8 mouse cellular contexts compared by ENCODE assay signal in genomic region chr12:100185897-100186296, GRCm38 (mm10). TPM values are rescaled to one million over a fixed set of nuclear protein-coding genes. Genes with fewer than 3 reads are reported as not detected.
A peak's percentile ranks its signal among the peaks of the same experiment; 100 is the strongest.
DNase-seq lines count a peak whose midpoint lies in the region; ATAC-seq and TF ChIP-seq lines count a peak whose summit lies in the region.

No protein-coding gene starts in this region.

- 71% methylated on average over 7 of the region's 7 CpGs for WGBS in heart, embryonic 14.5 days
- WGBS in heart, embryonic 11.5 days (ENCODE audit: insufficient replicate concordance) = 74% methylated on average over 7 of the region's 7 CpGs
- 40% methylated on average over 7 of the region's 7 CpGs for WGBS in intestine, postnatal 0 days
- 65% methylated on average over 7 of the region's 7 CpGs for WGBS in midbrain, embryonic 12.5 days

- ATAC-seq in heart, embryonic 14.5 days (ENCODE audit: insufficient number of reproducible peaks, insufficient read depth, low FRiP score, low read depth) = no peak
- ATAC-seq in heart, embryonic 11.5 days (replicated peaks; ENCODE audit: insufficient number of reproducible peaks, low FRiP score, low TSS enrichment) = no peak
- no peak for ATAC-seq in intestine, postnatal 0 days
- ATAC-seq in midbrain, embryonic 12.5 days (ENCODE audit: low FRiP score, low read depth) = no peak

- peak overlapping the region; percentile 91; the same call in 1 of the 2 replicates for H3K4me2 ChIP-seq in heart, embryonic 14.5 days (ENCODE audit: low read length)
- no peak overlapping the region for H3K4me2 ChIP-seq in heart, embryonic 11.5 days
- H3K4me2 ChIP-seq in intestine, postnatal 0 days (replicated peaks; ENCODE audit: low read depth) = peak overlapping the region; percentile 61
- 0 out of 2 replicates have a peak overlapping the region, but pooled peaks have one; percentile 15 for H3K4me2 ChIP-seq in midbrain, embryonic 12.5 days (replicated peaks)

- no peak overlapping the region for H3K4me3 ChIP-seq in heart, embryonic 14.5 days (ENCODE audit: control insufficient read depth in 1 of 2, insufficient read depth in 1 of 2, low read depth in 1 of 2, low read length in 2 of 2)
- no peak overlapping the region for H3K4me3 ChIP-seq in heart, embryonic 11.5 days (ENCODE audit: low read depth, low read length)
- peak overlapping the region; percentile 57; the same call in 1 of the 2 replicates for H3K4me3 ChIP-seq in intestine, postnatal 0 days (ENCODE audit: low read depth, low read length)
- no peak overlapping the region for H3K4me3 ChIP-seq in midbrain, embryonic 12.5 days

- peak; percentile 46 for DNase-seq in MEL-GATA-1-ER (ENCODE audit: extremely low read depth, low read depth)
- DNase-seq in urinary bladder, adult 18-20 months (ENCODE audit: low spot score in 2 of 2) = no peak
- DNase-seq in Muller cell, postnatal 12 days (ENCODE audit: inconsistent ontology term) = no peak
- DNase-seq in ovary, postnatal 10 days (ENCODE audit: low spot score) = no peak

- no peak overlapping the region for H3K27ac ChIP-seq in heart, embryonic 14.5 days (replicated peaks in 1 of 2; ENCODE audit: control insufficient read depth in 1 of 2, insufficient read depth in 1 of 2, low read depth in 2 of 2, low read length in 2 of 2)
- no peak overlapping the region for H3K27ac ChIP-seq in heart, embryonic 11.5 days (ENCODE audit: low read depth, low read length)
- peak overlapping the region; percentile 46; the same call in 1 of the 2 replicates for H3K27ac ChIP-seq in intestine, postnatal 0 days (ENCODE audit: low read depth, low read length)
- 0 out of 2 replicates have a peak overlapping the region, but pooled peaks have one; percentile 26 for H3K27ac ChIP-seq in midbrain, embryonic 12.5 days (replicated peaks)

- 0 out of 2 replicates have a peak, but pooled peaks cover 3% of the 10 kb centered on the region for H3K9me3 ChIP-seq in heart, embryonic 14.5 days (ENCODE audit: control insufficient read depth, low read length)
- no peaks in the 10 kb centered on the region for H3K9me3 ChIP-seq in heart, embryonic 11.5 days (replicated peaks; ENCODE audit: control insufficient read depth, low read length)
- no peaks in the 10 kb centered on the region; the same call in 1 of the 2 replicates for H3K9me3 ChIP-seq in intestine, postnatal 0 days (ENCODE audit: control insufficient read depth)
- H3K9me3 ChIP-seq in midbrain, embryonic 12.5 days = peaks cover 6% of the 10 kb centered on the region; the same call in 1 of the 2 replicates

- no peaks in the 10 kb centered on the region for H3K27me3 ChIP-seq in heart, embryonic 14.5 days (ENCODE audit: control insufficient read depth, insufficient read depth, low read length)
- no peaks in the 10 kb centered on the region for H3K27me3 ChIP-seq in heart, embryonic 11.5 days (ENCODE audit: control insufficient read depth, insufficient read depth, low read length)
- H3K27me3 ChIP-seq in intestine, postnatal 0 days (replicated peaks; ENCODE audit: control insufficient read depth, insufficient read depth, low read length) = no peaks in the 10 kb centered on the region
- no peaks in the 10 kb centered on the region for H3K27me3 ChIP-seq in midbrain, embryonic 12.5 days

- no peak for TF ChIP-seq CTCF in intestine, postnatal 0 days (IDR thresholded peaks at IDR 0.05; ENCODE audit: low read depth)

- H3K4me1 ChIP-seq in heart, embryonic 14.5 days (ENCODE audit: control insufficient read depth in 2 of 2, insufficient read depth in 2 of 2, low read length in 2 of 2) = peaks cover 4 to 7% of the 10 kb centered on the region in 2 experiments; a peak in 3 of 4 replicates
- peaks cover 3% of the 10 kb centered on the region; the same call in 1 of the 2 replicates for H3K4me1 ChIP-seq in heart, embryonic 11.5 days (ENCODE audit: control insufficient read depth, insufficient read depth, low read length)
- H3K4me1 ChIP-seq in intestine, postnatal 0 days (replicated peaks; ENCODE audit: control insufficient read depth, insufficient read depth, low read length) = no peaks in the 10 kb centered on the region; the same call in 1 of the 2 replicates
- peaks cover 19% of the 10 kb centered on the region for H3K4me1 ChIP-seq in midbrain, embryonic 12.5 days

- no peaks in the 10 kb centered on the region for H3K36me3 ChIP-seq in heart, embryonic 14.5 days (ENCODE audit: control insufficient read depth, insufficient read depth, low read length)
- no peaks in the 10 kb centered on the region for H3K36me3 ChIP-seq in heart, embryonic 11.5 days (ENCODE audit: control insufficient read depth, insufficient read depth, low read length)
- no peaks in the 10 kb centered on the region for H3K36me3 ChIP-seq in intestine, postnatal 0 days (ENCODE audit: control insufficient read depth, insufficient read depth)
- no peaks in the 10 kb centered on the region for H3K36me3 ChIP-seq in midbrain, embryonic 12.5 days

- no peak overlapping the region for H3K9ac ChIP-seq in heart, embryonic 14.5 days (ENCODE audit: low read length)
- no peak overlapping the region for H3K9ac ChIP-seq in heart, embryonic 11.5 days (ENCODE audit: low read depth, low read length)
- no peak overlapping the region for H3K9ac ChIP-seq in intestine, postnatal 0 days (ENCODE audit: low read depth, low read length)
- H3K9ac ChIP-seq in midbrain, embryonic 12.5 days (replicated peaks) = no peak overlapping the region

RNA-seq across cellular contexts. Expression of gene Calm1, which starts 13.3 kb away (rescaled TPM):
- polyA plus RNA-seq in heart, embryonic 14.5 days (2014; fragmentation: Nextera tagmentation; extraction: Ambion mirVana) = 749 and 783 TPM in 2 replicates
- 797 and 913 TPM in 2 replicates for polyA plus RNA-seq in heart, embryonic 11.5 days (2014; fragmentation: Nextera tagmentation; extraction: Ambion mirVana)
- 3,331 and 3,461 TPM in 2 replicates for polyA plus RNA-seq in intestine, postnatal 0 days (2015; fragmentation: Nextera tagmentation; extraction: Ambion mirVana)
- 1,734 and 1,740 TPM in 2 replicates for polyA plus RNA-seq in midbrain, embryonic 12.5 days (2016; fragmentation: Nextera tagmentation; extraction: Ambion mirVana)

RNA-seq across cellular contexts. Expression of gene Nrde2, which starts 26.4 kb away (rescaled TPM):
- 8.1 and 10.9 TPM in 2 replicates for polyA plus RNA-seq in heart, embryonic 14.5 days (2014; fragmentation: Nextera tagmentation; extraction: Ambion mirVana)
- polyA plus RNA-seq in heart, embryonic 11.5 days (2014; fragmentation: Nextera tagmentation; extraction: Ambion mirVana) = 6.2 and 10.1 TPM in 2 replicates
- polyA plus RNA-seq in intestine, postnatal 0 days (2015; fragmentation: Nextera tagmentation; extraction: Ambion mirVana) = 7.8 and 8.6 TPM in 2 replicates
- 14.9 and 15.4 TPM in 2 replicates for polyA plus RNA-seq in midbrain, embryonic 12.5 days (2016; fragmentation: Nextera tagmentation; extraction: Ambion mirVana)

Comparison
In these comparisons a context has a peak if more than half of its experiments do, and no peak if none do; other contexts are left out.
1. H3K27ac ChIP-seq: peak in intestine, postnatal 0 days (single experiment) and midbrain, embryonic 12.5 days (single experiment); none in heart, embryonic 14.5 days (0 of 2) and heart, embryonic 11.5 days (single experiment).